Mouse (Mus musculus) E14TG2a.4 (cell line): Measurements from ENCODE around the gene Med29.

Source experiments
- CTCF ChIP-seq: conservative IDR thresholded peaks from 2 replicates; pipeline ENCODE4 v1.5.1; 2014; ENCODE audit warnings: low read length
- NANOG ChIP-seq: IDR thresholded peaks from 2 replicates; pipeline ENCODE4 v1.6.1; 2014; ENCODE audit warnings: borderline replicate concordance, low read length, mixed read lengths

- TF ChIP-seq CTCF (no peak), NANOG (no peak)
These were observed 38.4 kb downstream of the Med29 start for GRCm38 (mm10) chr7:28354113-28354581.
